Mouse (Mus musculus) frontal cortex, postnatal 10 days (tissue): Measurements from ENCODE around the gene Itgb8.
A peak's percentile ranks its signal among the peaks of the same experiment; 100 is the strongest.

Experiments
- DNase-seq, 2 experiments: peaks; one replicate each; pipeline ENCODE4 v3.0.0; 2022; ENCODE audit warnings: low spot score in 2 of 2, mixed read lengths in 1 of 2

The Itgb8 gene

GRCm38 (mm10) chr12:119238696-119239415 is at the start of gene Itgb8:
TSS of gene Itgb8 (minus strand) at chr12:119238802.
- peak; percentile 73 to 78 for DNase-seq

DNA sequence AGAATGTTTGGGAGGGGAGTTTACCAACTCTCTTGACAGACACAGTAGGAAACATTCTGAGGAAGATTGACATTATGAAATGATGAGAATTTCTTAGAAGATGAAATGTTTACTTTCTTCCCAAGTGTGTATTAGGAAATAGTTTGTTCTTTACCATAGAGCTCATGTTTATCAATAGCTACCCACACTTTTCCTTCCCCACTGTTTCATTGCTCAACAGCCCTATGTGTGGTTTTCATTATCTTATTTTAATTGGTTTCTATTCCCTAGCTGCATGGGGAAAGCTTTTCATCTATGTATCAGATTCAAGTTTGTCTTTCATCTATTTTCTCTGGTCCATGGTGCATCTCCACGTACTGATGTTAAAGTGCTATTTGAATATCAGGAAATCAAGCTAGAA is 37.7 kb upstream of the Itgb8 start:
- no peak for DNase-seq

- DNase-seq, result no peak
These were observed 35.0 kb upstream of the Itgb8 start for GRCm38 (mm10) chr12:119273605-119274004.

DNA sequence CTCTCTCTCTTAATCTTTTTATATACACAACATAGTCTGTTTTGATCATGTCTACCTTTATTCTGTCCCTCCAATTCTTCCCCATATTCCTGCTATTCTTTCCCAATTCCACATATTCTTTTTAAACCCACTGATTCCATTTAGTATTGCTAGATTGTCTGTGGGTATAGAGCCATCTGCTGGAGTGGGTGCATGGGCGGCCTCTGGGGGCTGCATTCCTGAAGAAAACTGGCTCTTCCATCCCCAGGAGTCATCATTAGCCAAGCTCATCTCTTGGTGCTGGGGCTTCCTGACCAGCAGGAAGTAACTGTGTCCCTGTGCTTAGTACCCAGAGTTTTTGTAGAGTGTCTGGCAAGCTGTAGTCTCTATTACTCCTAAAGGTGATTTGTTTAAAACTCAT is 33.4 kb upstream of the Itgb8 start:
- DNase-seq, result no peak

DNA sequence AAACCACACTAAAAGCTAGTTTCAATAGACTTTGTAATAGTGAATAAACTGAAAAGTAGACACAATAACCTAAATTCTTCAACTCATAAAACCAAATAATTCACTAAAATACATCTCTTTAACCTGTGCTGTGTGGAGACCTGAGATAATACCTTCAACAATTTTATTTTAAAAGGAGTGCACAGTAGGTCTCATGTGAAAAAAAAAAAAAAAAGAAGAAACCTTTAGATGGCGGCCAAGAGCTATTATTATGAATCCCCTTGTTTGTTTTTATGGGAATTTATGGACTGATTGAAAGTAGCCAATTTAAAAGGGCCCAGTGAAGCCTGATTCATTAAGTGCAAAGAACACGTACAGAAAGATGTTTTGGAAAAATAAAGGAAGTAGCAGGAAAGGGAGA is 31.4 kb upstream of the Itgb8 start:
- no peak for DNase-seq

- no peak for DNase-seq
These were observed 30.1 kb upstream of the Itgb8 start for GRCm38 (mm10) chr12:119268723-119269122.

DNA sequence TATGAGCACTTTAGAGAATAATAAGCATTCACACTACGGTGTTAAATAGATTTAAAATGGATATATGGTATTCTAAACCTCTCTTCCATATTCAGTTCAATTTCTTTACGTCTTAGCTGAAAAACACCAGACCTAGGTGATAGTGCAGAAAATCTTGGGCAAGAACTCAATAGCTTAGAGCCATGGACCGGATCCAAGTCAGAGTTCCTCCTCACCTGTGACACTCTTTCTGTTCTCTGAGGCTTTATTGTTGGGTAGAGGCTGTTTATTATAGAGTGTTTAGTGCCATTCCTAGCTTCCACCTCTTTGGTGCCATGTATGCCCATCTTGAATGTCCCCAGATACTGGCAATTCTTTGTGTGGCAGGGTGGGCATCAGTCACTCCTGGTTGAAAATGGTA is 25.9 kb upstream of the Itgb8 start:
- DNase-seq, result no peak

DNA sequence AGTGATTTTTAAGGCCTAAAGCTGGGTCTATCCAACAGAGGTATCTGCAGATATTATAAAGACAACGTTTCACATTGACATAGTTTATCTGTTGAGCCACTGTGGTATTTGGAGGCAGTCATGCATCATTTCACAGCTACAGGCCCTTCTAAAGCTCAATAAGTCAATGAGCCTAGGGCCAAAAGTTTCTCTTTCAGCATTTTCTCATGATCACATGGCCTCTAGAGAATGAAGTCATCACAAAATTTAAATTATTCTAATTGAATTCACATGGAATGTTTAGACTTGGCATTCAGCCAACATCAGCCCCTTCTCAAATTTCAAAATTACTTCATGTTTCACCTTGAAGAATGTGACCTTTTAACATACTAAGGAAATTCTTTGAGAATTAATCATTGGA is 10.0 kb upstream of the Itgb8 start:
- DNase-seq, result no peak

DNA sequence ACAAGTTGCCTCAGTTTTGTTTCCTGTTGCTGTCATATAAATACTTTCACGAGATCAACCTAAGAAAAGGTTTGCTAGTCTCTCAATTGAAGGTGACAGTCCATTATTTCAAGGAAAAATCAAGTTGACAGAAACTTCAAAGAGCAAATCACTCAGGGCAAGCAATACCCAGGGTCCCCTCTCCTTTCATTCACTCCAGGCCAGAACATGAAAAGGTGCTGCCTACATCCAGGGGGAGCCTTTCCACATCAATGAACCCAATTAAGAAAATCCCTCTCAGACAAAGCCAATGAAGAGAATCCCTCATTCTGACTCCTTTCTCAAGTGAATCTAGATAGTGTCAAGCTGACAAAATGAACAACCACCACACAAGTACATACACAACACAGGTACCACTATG is 2.5 kb upstream of the Itgb8 start:
- no peak for DNase-seq

- DNase-seq, result peak; percentile 61 to 65
These were observed 494 bp downstream of the Itgb8 start for GRCm38 (mm10) chr12:119237921-119238695.

- no peak for DNase-seq
These were observed 1.2 kb downstream of the Itgb8 start for GRCm38 (mm10) chr12:119237241-119237920.

GRCm38 (mm10) chr12:119231831-119232230 is 6.8 kb downstream of the Itgb8 start:
- no peak for DNase-seq

DNA sequence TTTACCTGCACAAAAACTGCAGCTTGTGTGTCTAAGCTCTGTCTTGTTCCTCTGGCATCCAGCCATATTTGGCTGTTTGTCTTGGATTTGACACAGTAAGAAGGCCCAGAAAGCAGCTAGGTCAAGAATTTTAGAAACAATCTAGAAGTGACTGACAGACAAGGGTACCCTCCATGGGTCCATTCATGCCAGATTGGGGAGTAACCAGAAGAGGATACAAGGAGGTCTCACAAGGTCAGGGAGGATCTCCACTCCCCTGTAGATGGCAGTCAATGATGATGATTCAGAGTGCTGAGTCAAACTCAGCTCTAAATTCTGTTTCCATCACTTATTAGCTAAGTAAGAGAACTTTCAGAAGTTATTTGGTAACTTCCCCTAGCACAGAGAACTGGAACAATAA is 8.2 kb downstream of the Itgb8 start:
- DNase-seq, result no peak

GRCm38 (mm10) chr12:119229601-119230000 is 9.0 kb downstream of the Itgb8 start:
- no peak for DNase-seq

- DNase-seq, result no peak
These were observed 10.7 kb downstream of the Itgb8 start for GRCm38 (mm10) chr12:119227898-119228297.

GRCm38 (mm10) chr12:119224699-119225098 is 13.9 kb downstream of the Itgb8 start:
- no peak for DNase-seq

GRCm38 (mm10) chr12:119219409-119219808 is 19.2 kb downstream of the Itgb8 start:
- DNase-seq, result peak in 1 of 2 experiments; percentile 19

- no peak for DNase-seq
These were observed 20.8 kb downstream of the Itgb8 start for GRCm38 (mm10) chr12:119217700-119218265.

- DNase-seq, result no peak
These were observed 23.4 kb downstream of the Itgb8 start for GRCm38 (mm10) chr12:119215225-119215624.

DNA sequence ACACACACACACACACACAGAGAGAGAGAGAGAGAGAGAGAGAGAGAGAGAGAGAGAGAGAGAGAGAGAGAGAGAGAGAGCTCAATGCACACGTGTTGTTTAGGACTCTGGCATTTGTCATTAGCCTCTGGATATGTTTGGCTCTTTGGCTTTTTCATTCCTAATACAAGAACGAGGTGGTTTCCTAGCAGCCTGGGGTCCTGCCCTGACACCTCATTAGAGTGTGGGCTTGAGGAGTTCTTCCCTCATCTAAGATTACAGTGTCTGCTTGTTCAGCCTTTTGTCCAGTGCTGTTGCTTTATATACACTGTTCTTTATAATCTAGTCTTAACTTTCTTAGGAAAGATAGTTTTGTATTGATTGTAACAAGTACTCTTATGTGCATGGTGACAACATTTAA is 27.1 kb downstream of the Itgb8 start:
- no peak for DNase-seq

DNA sequence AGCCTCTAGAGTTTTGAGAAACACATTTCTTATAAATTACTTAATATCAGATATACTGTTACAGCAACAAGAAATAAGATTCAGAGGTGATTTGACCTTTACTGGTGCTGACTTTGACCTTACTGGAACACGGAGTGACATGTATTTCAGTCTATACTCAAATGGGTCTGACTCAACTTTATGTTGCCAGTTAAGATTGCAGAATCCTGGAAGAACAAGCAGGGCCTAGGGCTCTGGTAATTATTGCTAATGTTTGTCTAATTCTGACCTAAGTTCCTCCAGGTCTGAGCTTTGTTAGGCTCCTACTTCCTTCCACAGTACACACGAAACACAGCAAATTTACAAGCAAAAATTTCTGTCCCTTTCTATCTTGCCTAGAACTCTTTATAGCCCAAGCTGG is 28.0 kb downstream of the Itgb8 start:
- DNase-seq, result no peak

GRCm38 (mm10) chr12:119210073-119210425 is 28.6 kb downstream of the Itgb8 start:
- DNase-seq, result no peak
